Mouse (Mus musculus) megakaryocyte, embryonic 14.5 days (primary cell): Measurements from ENCODE around the gene Dcaf11. TPM values are rescaled to one million over a fixed set of nuclear protein-coding genes. Genes with fewer than 3 reads are reported as not detected.
A peak's percentile ranks its signal among the peaks of the same experiment; 100 is the strongest.

Experiments used
- H3K27me3 ChIP-seq: replicated peaks from 2 replicates; pipeline ENCODE3; 2012; ENCODE audit warnings: inconsistent platforms
- H3K36me3 ChIP-seq: replicated peaks from 2 replicates; pipeline ENCODE3; 2012; ENCODE audit warnings: low read length, inconsistent platforms, mixed read lengths
- H3K4me1 ChIP-seq: 2 replicates; pipeline ENCODE4 v1.6.1; 2012; ENCODE audit warnings: inconsistent platforms
- H3K4me3 ChIP-seq: replicated peaks from 2 replicates; pipeline ENCODE3; 2012; ENCODE audit warnings: moderate library complexity, mild to moderate bottlenecking, inconsistent platforms
- H3K9me3 ChIP-seq: 2 replicates; pipeline ENCODE4 v1.6.1; 2012; ENCODE audit warnings: inconsistent platforms
- FLI1 ChIP-seq: IDR thresholded peaks from 2 replicates; pipeline ENCODE4 v1.6.1; 2012; ENCODE audit warnings: low read length, inconsistent platforms, mixed read lengths
- GATA1 ChIP-seq: IDR thresholded peaks from 3 replicates; pipeline ENCODE4 v1.6.1; 2012; ENCODE audit warnings: mixed read lengths, low read length, inconsistent platforms, borderline replicate concordance
- polyA plus RNA-seq: library from polyadenylated mRNA; stranded (reverse); fragments of >175 nt; gene quantifications from 2 replicates; pipeline ENCODE4 v1.2.3, GENCODE M21; 2012; ENCODE audit warnings: low replicate concordance; ENCODE audit not compliant: insufficient read depth

Dcaf11 gene
- polyA plus RNA-seq, 1 experiment, result 17.6 TPM

DNA sequence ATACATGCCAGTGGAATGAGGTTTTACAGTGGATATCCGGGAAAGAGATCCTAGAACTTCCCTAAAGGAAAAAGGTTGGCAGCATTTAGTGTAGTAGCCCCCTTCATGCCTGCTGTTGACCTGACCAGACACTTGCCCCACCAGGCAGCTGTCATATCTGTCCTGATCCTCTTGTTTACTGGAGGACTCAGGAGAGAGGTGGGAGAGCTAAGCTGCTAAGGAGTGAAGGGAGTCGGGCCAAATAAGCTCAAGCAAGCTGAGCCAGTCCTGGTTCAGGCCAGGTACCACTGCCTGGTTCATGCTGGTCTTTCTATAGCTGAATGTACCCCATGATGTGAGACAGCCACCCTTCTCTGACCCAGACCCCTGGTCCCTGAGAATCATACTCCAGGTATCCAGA, 33.1 kb upstream of the Dcaf11 start:
- TF ChIP-seq FLI1 (no peak), GATA1 (no peak)
- Histone ChIP-seq H3K27me3 (peaks cover 60% of the 10 kb centered on the region), H3K4me1 (peaks cover 12% of the 10 kb centered on the region)

DNA sequence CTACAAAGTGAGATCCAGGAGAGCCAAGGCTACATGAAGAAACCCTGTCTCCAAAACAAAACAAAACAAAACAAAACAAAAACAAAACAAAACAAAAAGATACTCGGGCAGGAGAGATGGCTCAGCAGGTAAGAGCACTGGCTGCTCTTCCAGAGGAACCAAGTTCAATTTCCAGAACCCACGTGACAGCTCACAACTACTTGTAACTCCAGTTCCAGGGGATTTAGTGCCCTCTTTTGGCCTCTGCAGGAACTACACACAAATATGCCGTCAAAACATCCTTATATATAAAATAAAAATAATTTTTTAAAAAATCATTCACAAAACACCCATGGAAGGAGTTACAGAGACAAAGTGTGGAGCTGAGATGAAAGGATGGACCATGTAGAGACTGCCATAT, 31.9 kb upstream of the Dcaf11 start:
- no peak for TF ChIP-seq FLI1
- no peak for TF ChIP-seq GATA1
- Histone ChIP-seq H3K9me3 (no peaks in the 10 kb centered on the region), H3K4me1 (peaks cover 13% of the 10 kb centered on the region), H3K4me3 (no peak overlapping the region), H3K27me3 (peaks cover 54% of the 10 kb centered on the region), H3K36me3 (no peaks in the 10 kb centered on the region)

More for the DNA sequence above, 33.1 kb upstream of the Dcaf11 start:
- Histone ChIP-seq H3K36me3 (no peaks in the 10 kb centered on the region), H3K4me3 (no peak overlapping the region), H3K9me3 (no peaks in the 10 kb centered on the region)

DNA sequence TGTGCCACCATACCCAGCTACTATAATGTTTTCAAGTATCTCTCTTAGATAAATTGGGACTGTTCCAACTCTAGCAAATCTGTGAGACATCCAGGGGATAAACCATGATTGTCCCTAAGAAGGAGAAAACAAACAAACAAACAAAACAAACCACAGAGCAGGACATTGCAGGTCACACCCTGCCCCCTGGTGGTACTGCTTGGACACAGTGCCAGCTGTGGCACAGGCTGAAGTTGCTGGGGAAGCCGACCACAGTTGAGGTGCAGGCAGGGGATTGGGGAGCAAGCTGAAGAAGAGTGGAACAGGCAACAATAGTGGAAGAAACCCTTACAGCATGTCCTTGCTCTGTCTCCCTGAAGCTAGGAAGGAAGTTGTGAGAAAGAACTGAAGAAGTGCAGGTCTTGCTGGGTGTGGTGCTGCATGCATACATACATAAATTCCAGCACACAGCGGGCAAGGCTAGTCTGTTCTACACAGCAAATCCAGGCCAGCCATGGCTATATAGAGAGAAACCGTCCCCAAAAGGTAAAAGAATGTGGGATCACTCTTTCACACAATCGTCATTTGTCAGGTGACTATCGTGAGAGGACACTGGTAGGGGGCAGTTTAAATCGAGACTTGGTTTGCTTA, 23.6 kb upstream of the Dcaf11 start:
- TF ChIP-seq FLI1 (no peak), GATA1 (no peak)

DNA sequence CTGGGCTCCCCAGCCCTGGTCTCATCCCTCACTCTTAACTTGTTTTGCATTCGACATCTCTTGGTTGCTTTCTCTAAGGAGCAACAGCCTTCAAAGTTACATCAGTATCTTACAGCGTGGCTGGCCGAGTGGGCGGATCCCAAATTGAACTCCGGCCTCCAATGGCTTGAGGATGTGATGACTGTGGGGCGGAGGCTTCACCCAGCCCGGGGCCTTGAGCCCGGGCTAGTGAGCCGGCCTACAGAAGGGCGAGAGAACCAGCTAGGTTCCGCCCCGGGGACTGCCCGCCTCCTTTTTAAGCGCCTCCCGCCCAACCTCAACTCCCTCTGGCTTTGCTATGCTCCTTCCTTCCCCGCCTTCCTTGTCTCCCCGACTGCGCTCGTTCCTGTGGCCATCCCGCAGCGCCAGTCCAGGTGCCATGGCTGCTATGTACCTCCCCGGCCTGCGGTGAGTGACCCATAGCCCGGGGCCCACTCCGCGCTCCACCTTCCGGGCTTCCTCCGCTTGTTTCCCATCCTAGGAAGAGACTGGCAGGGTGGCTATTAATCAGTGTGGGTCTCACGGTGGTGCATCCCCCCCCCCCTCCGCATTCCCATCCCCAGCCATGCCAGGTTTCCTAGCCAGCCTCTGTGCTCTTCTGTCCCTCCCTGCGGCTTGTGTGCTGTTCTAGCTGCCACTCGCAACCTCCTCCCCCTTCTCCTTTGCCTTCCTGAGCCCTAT, 19.6 kb upstream of the Dcaf11 start, which contains the start of gene Pck2:
Gene Pck2 (plus strand): TSS at position 200 of the 720 bp plus-strand sequence.
- Histone ChIP-seq H3K4me1 (peaks cover 48% of the 10 kb centered on the region), H3K4me3 (peak within 1 kb of the TSS; percentile 98), H3K27me3 (peaks cover 2% of the 10 kb centered on the region), H3K9me3 (no peaks in the 10 kb centered on the region), H3K36me3 (peaks cover 36% of the 10 kb centered on the region)
- TF ChIP-seq GATA1, result no peak
- no peak for TF ChIP-seq FLI1

More for the DNA sequence above, 23.6 kb upstream of the Dcaf11 start:
- Histone ChIP-seq H3K9me3 (no peaks in the 10 kb centered on the region), H3K4me3 (peak overlapping the region; percentile 21), H3K4me1 (peaks cover 35% of the 10 kb centered on the region), H3K27me3 (peaks cover 17% of the 10 kb centered on the region), H3K36me3 (no peaks in the 10 kb centered on the region)

DNA sequence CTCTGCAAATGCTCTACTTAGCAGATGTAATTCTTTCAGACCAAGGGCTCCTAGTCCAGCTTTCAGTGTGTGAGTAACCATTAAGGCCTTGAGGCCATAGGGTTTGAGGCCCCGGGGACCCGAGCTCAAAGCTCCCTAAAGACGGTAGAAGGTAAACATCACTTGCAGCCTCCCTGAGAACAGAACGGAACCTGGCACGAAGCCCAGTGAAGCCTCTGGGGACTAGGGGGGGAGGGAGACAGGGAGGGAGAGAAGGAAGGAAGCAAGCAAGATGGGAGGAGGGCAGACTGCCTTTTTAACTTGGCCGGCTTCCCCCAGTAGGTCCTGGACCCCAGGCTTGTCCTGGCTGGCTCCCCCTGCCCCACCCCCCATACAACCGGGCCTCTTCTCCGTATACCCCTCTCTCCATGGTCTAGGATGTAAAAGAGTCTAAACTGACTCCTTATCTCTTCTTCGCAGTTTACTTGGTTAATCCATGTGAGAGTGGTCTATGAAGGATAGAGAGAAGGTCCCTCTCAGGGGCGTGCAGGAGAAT, 19.0 kb upstream of the Dcaf11 start:
- peaks cover 42% of the 10 kb centered on the region for H3K36me3 ChIP-seq
- peak overlapping the region; percentile 98 for H3K4me3 ChIP-seq
- H3K4me1 ChIP-seq, result peaks cover 49% of the 10 kb centered on the region
- H3K27me3 ChIP-seq, result peaks cover 2% of the 10 kb centered on the region
- H3K9me3 ChIP-seq, result no peaks in the 10 kb centered on the region
- no peak for TF ChIP-seq FLI1
- no peak for TF ChIP-seq GATA1

DNA sequence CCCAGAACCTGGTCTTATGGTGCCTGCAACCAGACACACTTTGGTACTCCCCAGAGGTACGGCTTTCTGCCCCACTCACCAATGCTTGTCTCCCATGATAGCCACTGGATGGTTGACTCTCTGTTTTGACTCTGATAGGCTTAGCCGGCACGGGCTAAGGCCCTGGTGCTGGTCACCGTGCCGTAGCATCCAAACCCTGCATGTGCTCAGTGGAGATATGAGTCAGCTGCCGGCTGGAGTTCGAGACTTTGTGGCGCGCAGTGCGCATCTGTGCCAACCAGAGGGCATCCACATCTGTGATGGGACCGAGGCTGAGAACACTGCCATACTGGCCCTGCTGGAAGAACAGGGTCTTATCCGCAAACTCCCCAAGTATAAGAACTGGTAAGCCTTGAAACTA, 17.5 kb upstream of the Dcaf11 start:
- H3K27me3 ChIP-seq, result no peaks in the 10 kb centered on the region
- no peak overlapping the region for H3K4me3 ChIP-seq
- no peaks in the 10 kb centered on the region for H3K9me3 ChIP-seq
- no peak for TF ChIP-seq GATA1
- TF ChIP-seq FLI1, result no peak
- H3K4me1 ChIP-seq, result peaks cover 51% of the 10 kb centered on the region
- H3K36me3 ChIP-seq, result peaks cover 57% of the 10 kb centered on the region

DNA sequence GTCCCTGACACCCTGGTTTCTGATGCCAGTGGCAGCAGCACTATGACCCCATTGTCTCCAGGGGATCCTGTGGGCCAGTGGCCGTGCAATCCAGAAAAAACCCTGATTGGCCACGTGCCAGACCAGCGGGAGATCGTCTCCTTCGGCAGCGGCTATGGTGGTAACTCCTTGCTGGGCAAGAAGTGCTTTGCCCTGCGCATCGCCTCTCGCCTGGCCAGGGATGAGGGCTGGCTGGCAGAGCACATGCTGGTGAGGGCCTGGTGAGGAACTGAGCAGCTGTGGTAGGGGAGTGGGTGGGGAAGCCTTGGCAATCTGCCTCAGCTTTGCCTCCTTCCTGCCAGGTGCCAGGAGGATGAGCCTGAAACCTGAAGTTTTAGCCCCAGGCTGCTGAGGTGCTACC, 15.5 kb upstream of the Dcaf11 start:
- Histone ChIP-seq H3K36me3 (peaks cover 77% of the 10 kb centered on the region), H3K27me3 (no peaks in the 10 kb centered on the region), H3K4me3 (no peak overlapping the region), H3K4me1 (peaks cover 47% of the 10 kb centered on the region), H3K9me3 (no peaks in the 10 kb centered on the region)
- TF ChIP-seq GATA1 (no peak), FLI1 (no peak)

DNA sequence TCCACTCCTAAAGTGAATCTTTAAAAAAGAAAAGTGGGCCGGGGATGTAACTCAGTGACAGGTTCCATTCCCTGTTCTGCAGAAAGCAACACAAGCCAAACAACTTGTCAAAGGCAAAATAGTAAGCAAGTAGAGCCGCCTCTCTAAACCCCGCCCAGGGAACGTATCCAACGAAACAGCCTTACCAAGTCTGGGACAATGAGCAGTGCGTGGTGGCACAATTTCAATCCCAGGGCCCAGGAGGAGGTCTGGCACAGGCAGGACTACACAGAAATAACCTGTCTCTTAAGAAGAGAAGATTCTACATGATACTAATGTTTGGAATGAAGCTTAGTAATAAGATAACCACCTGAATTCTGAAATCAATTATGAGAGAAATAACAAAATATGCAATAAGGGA, 9.6 kb upstream of the Dcaf11 start:
- Histone ChIP-seq H3K4me1 (peaks cover 24% of the 10 kb centered on the region), H3K36me3 (peaks cover 55% of the 10 kb centered on the region), H3K27me3 (no peaks in the 10 kb centered on the region), H3K4me3 (no peak overlapping the region), H3K9me3 (no peaks in the 10 kb centered on the region)
- TF ChIP-seq FLI1 (no peak), GATA1 (no peak)

DNA sequence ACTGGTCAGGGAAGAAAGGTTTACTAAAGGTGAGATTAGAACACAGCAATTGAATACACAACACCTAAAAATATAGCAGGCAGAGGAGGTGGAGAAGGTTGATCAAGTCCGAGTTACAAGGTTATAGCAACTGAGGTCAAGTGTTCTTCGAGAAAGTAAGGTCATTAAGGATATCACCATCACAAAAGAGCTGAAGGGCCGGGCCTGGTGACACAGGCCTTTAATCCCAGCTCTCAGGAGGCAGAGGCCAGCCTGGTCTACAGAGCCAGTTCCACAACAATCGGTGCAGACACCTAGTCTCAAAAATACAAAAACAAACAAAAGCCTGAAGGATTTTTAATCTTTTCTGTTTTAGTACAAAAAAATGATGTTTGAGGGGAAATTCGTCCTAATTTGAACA, 8.5 kb upstream of the Dcaf11 start:
- Histone ChIP-seq H3K4me1 (peaks cover 22% of the 10 kb centered on the region), H3K4me3 (no peak overlapping the region), H3K27me3 (no peaks in the 10 kb centered on the region), H3K9me3 (no peaks in the 10 kb centered on the region), H3K36me3 (peaks cover 44% of the 10 kb centered on the region)
- TF ChIP-seq GATA1 (no peak), FLI1 (no peak)

DNA sequence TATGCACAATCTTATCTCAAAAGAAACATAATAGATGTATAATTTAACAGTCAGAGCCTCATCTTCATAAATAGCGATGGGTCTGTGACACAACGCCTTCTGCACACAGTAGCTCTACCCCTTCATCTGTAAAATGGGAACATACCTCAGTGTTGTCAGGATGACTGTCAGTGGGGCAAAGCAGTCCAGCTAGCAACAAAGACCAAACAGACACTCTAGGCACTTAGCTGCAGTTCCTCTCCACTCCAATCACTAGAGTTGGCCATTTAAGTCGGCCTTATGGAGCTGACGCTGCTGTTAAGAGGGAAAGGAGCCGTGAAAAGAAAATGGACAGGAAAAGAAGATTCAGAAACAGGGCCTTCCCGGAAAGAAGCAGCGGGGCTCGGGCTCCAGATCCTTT, 8.0 kb upstream of the Dcaf11 start:
- TF ChIP-seq GATA1 (no peak), FLI1 (no peak)
- H3K36me3 ChIP-seq, result peaks cover 39% of the 10 kb centered on the region
- H3K27me3 ChIP-seq, result no peaks in the 10 kb centered on the region
- no peak overlapping the region for H3K4me3 ChIP-seq
- peaks cover 24% of the 10 kb centered on the region for H3K4me1 ChIP-seq
- H3K9me3 ChIP-seq, result no peaks in the 10 kb centered on the region
